Mouse (Mus musculus) neural tube, embryonic 15.5 days (tissue): ENCODE data around the gene Golim4. TPM values are rescaled to one million over a fixed set of nuclear protein-coding genes. Genes with fewer than 3 reads are reported as not detected.
"Not testable (repeated sequence)": the region's sequence is repeated elsewhere in the genome, so short reads cannot be mapped to it uniquely, and the experiment has no call there.

Experiments
- ATAC-seq: fragments of 200-750 bp; cut with Nextera tagmentation; 2 replicates; pipeline ENCODE4 v1.8.0; 2017; ENCODE audit warnings: mild to moderate bottlenecking, moderate TSS enrichment, moderate library complexity; ENCODE audit not compliant: low FRiP score
- H3K27ac ChIP-seq: fragments of 300-500 bp; sonication (generic); replicated peaks from 2 replicates; pipeline ENCODE4 v1.5.1; 2015; ENCODE audit warnings: mild to moderate bottlenecking, inconsistent platforms
- H3K27me3 ChIP-seq: fragments of 300-500 bp; sonication (generic); replicated peaks from 2 replicates; pipeline ENCODE4 v1.6.1; 2015; ENCODE audit warnings: inconsistent platforms
- H3K36me3 ChIP-seq: fragments of 300-500 bp; sonication (generic); 2 replicates; pipeline ENCODE4 v1.6.1; 2015; ENCODE audit warnings: inconsistent platforms
- H3K4me1 ChIP-seq: fragments of 300-500 bp; sonication (generic); 2 replicates; pipeline ENCODE4 v1.6.1; 2015; ENCODE audit warnings: inconsistent platforms
- H3K4me2 ChIP-seq: fragments of 300-500 bp; sonication (generic); 2 replicates; pipeline ENCODE4 v1.6.1; 2015; ENCODE audit warnings: inconsistent platforms, mild to moderate bottlenecking, moderate library complexity
- H3K4me3 ChIP-seq: fragments of 300-500 bp; sonication (generic); replicated peaks from 2 replicates; pipeline ENCODE4 v1.5.1; 2015; ENCODE audit warnings: mild to moderate bottlenecking, inconsistent platforms
- H3K9ac ChIP-seq: fragments of 300-500 bp; sonication (generic); replicated peaks from 2 replicates; pipeline ENCODE4 v1.6.1; 2015; ENCODE audit warnings: mild to moderate bottlenecking, inconsistent platforms
- H3K9me3 ChIP-seq: fragments of 300-500 bp; sonication (generic); replicated peaks from 2 replicates; pipeline ENCODE4 v1.6.1; 2016; ENCODE audit warnings: inconsistent platforms
- WGBS: fragments of 180-500 bp; shearing (Covaris S2); methylation state at CpG from one replicate; pipeline ENCODE4 v1.1.7; 2015; ENCODE audit warnings: mixed read lengths; 5-methylcytosine and 5-hydroxymethylcytosine counted together
- polyA plus RNA-seq: library from polyadenylated mRNA; unstranded; fragments of >200 nt; fragmentation: Nextera tagmentation; extraction: Ambion mirVana; gene quantifications from 2 replicates; pipeline ENCODE4 v1.2.1, GENCODE M21; 2015

Gene Golim4
- 21.3 and 25.7 TPM in 2 replicates for polyA plus RNA-seq

DNA sequence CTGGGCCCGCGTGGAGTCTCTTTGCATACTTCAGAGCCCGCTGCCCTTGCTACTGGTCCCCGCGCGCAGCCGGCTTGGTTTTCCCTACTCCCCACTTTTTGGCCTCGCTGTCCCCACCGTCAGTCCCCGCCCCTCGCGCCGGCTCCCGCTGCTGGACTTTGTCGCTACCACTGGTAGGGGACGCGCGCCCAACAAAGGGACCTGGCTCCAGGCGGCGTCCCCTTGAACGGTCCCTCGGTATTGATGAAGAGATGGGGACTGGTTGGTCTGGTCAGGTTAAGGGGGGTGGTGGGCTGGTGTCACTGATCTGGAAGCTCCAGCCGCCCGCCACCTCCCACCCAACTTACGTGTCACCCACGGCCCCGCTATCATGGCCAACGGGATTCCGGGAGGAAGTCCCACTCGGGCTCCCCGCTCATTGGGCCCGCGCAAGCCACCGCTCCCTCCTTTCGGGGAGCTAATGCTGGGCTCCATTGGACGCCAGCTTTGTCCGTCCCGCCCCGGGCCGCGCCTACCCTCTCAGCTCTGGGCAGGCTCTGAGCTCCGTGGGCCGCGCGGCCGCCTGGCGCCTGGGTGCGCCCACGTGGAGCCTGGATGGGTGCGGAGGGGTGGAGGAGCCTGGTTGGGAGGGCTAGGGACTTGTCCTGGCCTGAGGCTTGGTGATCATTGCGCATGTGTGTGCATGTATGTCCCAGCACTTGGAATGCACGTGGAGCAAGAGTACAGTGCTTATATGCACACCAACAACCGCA, at the start of gene Golim4:
Gene Golim4 (minus strand): TSS at position 399 of the 752 bp plus-strand sequence.
- Histone ChIP-seq H3K9ac (peak within 1 kb of the TSS; percentile 59), H3K4me3 (peak within 1 kb of the TSS; percentile 82), H3K27me3 (no peaks in the 10 kb centered on the region), H3K27ac (peak within 1 kb of the TSS; percentile 86), H3K4me1 (peaks cover 40% of the 10 kb centered on the region), H3K9me3 (no peaks in the 10 kb centered on the region), H3K4me2 (peak within 1 kb of the TSS; percentile 75), H3K36me3 (no peaks in the 10 kb centered on the region)
- ATAC-seq: peak; percentile 99
- WGBS: 0% methylated on average over 53 of the region's 53 CpGs

- 0 out of 2 replicates have a peak, but pooled peaks cover 3% of the 10 kb centered on the region for H3K9me3 ChIP-seq
- no peak overlapping the region for H3K4me2 ChIP-seq
- no peak overlapping the region for H3K4me3 ChIP-seq
- no peak overlapping the region for H3K9ac ChIP-seq
- H3K4me1 ChIP-seq: no peaks in the 10 kb centered on the region
- H3K27ac ChIP-seq: no peak overlapping the region
- ATAC-seq: no peak
- no peaks in the 10 kb centered on the region for H3K36me3 ChIP-seq
- H3K27me3 ChIP-seq: no peaks in the 10 kb centered on the region
- 85% methylated on average over 5 of the region's 5 CpGs for WGBS
Measured at GRCm38 (mm10) chr3:76005621-76006020, 48.9 kb upstream of the Golim4 start.

DNA sequence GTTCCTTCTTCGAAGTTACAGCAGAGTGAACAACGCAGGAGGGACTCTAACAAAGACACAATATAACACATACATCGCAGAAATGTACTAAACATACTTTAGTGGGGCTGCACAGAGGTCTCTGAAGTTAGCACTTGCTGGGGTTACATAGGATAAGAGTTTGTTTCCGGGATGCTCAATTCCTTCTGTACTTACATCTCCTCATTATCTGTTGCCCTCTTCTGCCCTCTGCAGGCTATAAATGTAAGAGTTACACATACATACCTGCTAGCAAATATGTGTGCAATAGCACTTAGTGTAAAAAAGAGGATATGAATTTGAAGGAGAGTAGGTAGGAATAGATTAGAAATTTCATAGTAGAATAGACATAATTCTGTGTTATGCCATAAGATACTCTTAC, 44.4 kb upstream of the Golim4 start:
- WGBS: 44% methylated on average over 4 of the region's 4 CpGs
- no peaks in the 10 kb centered on the region for H3K27me3 ChIP-seq
- H3K27ac ChIP-seq: no peak overlapping the region
- no peak overlapping the region for H3K4me3 ChIP-seq
- H3K9ac ChIP-seq: no peak overlapping the region
- 0 out of 2 replicates have a peak, but pooled peaks cover 3% of the 10 kb centered on the region for H3K9me3 ChIP-seq
- no peak overlapping the region for H3K4me2 ChIP-seq
- H3K4me1 ChIP-seq: no peaks in the 10 kb centered on the region
- no peaks in the 10 kb centered on the region for H3K36me3 ChIP-seq
- peak; percentile 78; the same call in 1 of the 2 replicates for ATAC-seq

GRCm38 (mm10) chr3:76000481-76000880, 43.7 kb upstream of the Golim4 start:
- Histone ChIP-seq H3K4me3 (no peak overlapping the region), H3K9ac (no peak overlapping the region), H3K27ac (no peak overlapping the region), H3K4me1 (no peaks in the 10 kb centered on the region), H3K9me3 (0 out of 2 replicates have a peak, but pooled peaks cover 3% of the 10 kb centered on the region), H3K36me3 (no peaks in the 10 kb centered on the region), H3K27me3 (no peaks in the 10 kb centered on the region), H3K4me2 (no peak overlapping the region)
- no peak for ATAC-seq
- WGBS: 63% methylated on average over 2 of the region's 2 CpGs

- 88% methylated on average over 2 of the region's 2 CpGs for WGBS
- H3K4me2 ChIP-seq, H3K4me3 ChIP-seq, H3K9ac ChIP-seq, H3K36me3 ChIP-seq, H3K27me3 ChIP-seq, H3K9me3 ChIP-seq, H3K4me1 ChIP-seq, ATAC-seq, H3K27ac ChIP-seq: not testable (repeated sequence)
Measured at GRCm38 (mm10) chr3:75981031-75981750, 24.4 kb upstream of the Golim4 start.

GRCm38 (mm10) chr3:75962784-75963772, 6.3 kb upstream of the Golim4 start:
- not testable (repeated sequence) for ATAC-seq, H3K36me3 ChIP-seq
- WGBS: 89% methylated on average over 2 of the region's 2 CpGs

DNA sequence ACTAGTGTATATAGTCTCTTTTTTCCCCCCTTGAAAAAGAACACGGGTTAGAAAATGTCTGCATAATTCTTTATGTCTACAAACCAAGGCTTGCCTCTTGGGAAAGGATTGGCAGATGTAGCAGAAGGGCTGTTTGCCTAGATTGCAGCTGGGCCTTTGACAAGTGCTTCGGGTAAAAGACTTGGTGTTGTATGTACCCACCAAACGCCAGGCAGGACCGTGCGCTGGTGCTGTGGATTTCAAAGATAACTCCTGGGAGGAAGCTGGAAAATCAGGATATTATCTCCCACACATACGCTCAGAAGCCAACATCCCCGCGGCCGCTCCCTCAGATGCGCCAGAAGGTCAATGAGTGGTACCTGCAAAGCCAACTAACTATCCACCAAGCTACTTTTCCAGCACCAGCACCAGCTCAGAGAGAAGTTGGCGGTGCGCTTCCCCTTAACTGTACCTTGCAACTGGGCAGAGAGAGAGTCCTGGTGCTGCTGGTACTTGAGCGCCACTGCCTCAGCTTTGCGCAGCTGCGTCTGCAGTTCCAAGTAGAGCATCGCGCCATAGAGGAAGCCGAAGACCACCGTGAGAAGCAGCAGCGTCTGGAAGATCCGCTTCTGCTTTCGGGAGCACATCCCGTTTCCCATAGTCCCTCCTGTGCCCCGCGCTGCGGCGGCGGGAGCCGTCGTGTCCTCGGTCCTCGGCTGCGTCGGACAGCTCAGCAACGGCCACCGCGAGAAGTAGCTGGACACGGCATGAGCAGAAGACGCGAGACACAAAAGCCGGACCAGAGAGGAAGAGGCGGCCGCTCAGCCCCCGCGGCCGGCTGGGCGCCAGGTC, 873 bp downstream of the Golim4 start:
- no peaks in the 10 kb centered on the region for H3K9me3 ChIP-seq
- H3K4me3 ChIP-seq: peak overlapping the region; percentile 82
- ATAC-seq: peak; percentile 45
- WGBS: 1% methylated on average over 47 of the region's 47 CpGs
- H3K9ac ChIP-seq: peak overlapping the region; percentile 59
- no peaks in the 10 kb centered on the region for H3K27me3 ChIP-seq
- H3K4me1 ChIP-seq: peaks cover 40% of the 10 kb centered on the region
- H3K36me3 ChIP-seq: no peaks in the 10 kb centered on the region
- H3K4me2 ChIP-seq: peak overlapping the region; percentile 75
- peak overlapping the region; percentile 86 for H3K27ac ChIP-seq

More at GRCm38 (mm10) chr3:75962784-75963772, 6.3 kb upstream of the Golim4 start:
- not testable (repeated sequence) for H3K4me1 ChIP-seq, H3K27me3 ChIP-seq, H3K9ac ChIP-seq, H3K27ac ChIP-seq, H3K4me3 ChIP-seq, H3K4me2 ChIP-seq, H3K9me3 ChIP-seq

- Histone ChIP-seq H3K4me3 (peak overlapping the region; percentile 82), H3K4me2 (peak overlapping the region; percentile 75), H3K9me3 (no peaks in the 10 kb centered on the region), H3K9ac (no peak overlapping the region), H3K27me3 (no peaks in the 10 kb centered on the region), H3K36me3 (no peaks in the 10 kb centered on the region), H3K4me1 (peaks cover 40% of the 10 kb centered on the region), H3K27ac (no peak overlapping the region)
- 67% methylated on average over 3 of the region's 3 CpGs for WGBS
- no peak for ATAC-seq
Measured at GRCm38 (mm10) chr3:75954185-75954584, 2.6 kb downstream of the Golim4 start.

GRCm38 (mm10) chr3:75952328-75953060, 4.3 kb downstream of the Golim4 start:
- no peaks in the 10 kb centered on the region for H3K27me3 ChIP-seq
- H3K4me3 ChIP-seq: no peak overlapping the region
- no peaks in the 10 kb centered on the region for H3K36me3 ChIP-seq
- H3K4me2 ChIP-seq: peak overlapping the region; percentile 13; the same call in 1 of the 2 replicates
- H3K9ac ChIP-seq: no peak overlapping the region
- no peaks in the 10 kb centered on the region for H3K9me3 ChIP-seq
- no peak overlapping the region for H3K27ac ChIP-seq
- no peak for ATAC-seq
- WGBS: 56% methylated on average over 5 of the region's 5 CpGs
- H3K4me1 ChIP-seq: peaks cover 40% of the 10 kb centered on the region

- Histone ChIP-seq H3K36me3 (no peaks in the 10 kb centered on the region), H3K4me2 (no peak overlapping the region), H3K27ac (no peak overlapping the region), H3K9me3 (no peaks in the 10 kb centered on the region), H3K27me3 (no peaks in the 10 kb centered on the region), H3K9ac (no peak overlapping the region), H3K4me3 (no peak overlapping the region), H3K4me1 (peaks cover 37% of the 10 kb centered on the region)
- no peak for ATAC-seq
- 71% methylated on average over 6 of the region's 6 CpGs for WGBS
Measured at GRCm38 (mm10) chr3:75950897-75951296, 5.9 kb downstream of the Golim4 start.
